Mouse (Mus musculus) myocyte (in vitro differentiated cells): ENCODE measurements at regions not wholly inside any gene's neighbourhood (a gene's known extent, or its start where the extent isn't known, plus 50 kb on each side); places are given as distances from the start of the nearest gene placed in this dataset.

Source experiments
- H3K27me3 ChIP-seq: one replicate; pipeline ENCODE4 v1.6.1; 2011; ENCODE audit not compliant: control insufficient read depth, insufficient read depth, insufficient read length
- H3K36me3 ChIP-seq: one replicate; pipeline ENCODE4 v1.6.1; 2011; ENCODE audit not compliant: control insufficient read depth, insufficient read depth
- H3K4me2 ChIP-seq: one replicate; pipeline ENCODE4 v1.6.1; 2011; ENCODE audit warnings: low read depth, control low read depth
- H3K4me3 ChIP-seq: one replicate; pipeline ENCODE4 v1.5.1; 2011; ENCODE audit warnings: mild to moderate bottlenecking, control low read depth, moderate library complexity
- H3K79me2 ChIP-seq: one replicate; pipeline ENCODE4 v1.6.1; 2011; ENCODE audit not compliant: control insufficient read depth, insufficient read depth
- H3ac ChIP-seq: one replicate; pipeline ENCODE4 v1.6.1; 2011; ENCODE audit not compliant: control insufficient read depth, insufficient read length
- CEBPB ChIP-seq: IDR thresholded peaks from 2 replicates; pipeline ENCODE4 v1.6.1; 2011; ENCODE audit warnings: mild to moderate bottlenecking, moderate library complexity; ENCODE audit not compliant: poor library complexity, insufficient read depth, severe bottlenecking
- E2F4 ChIP-seq: IDR thresholded peaks from one replicate; pipeline ENCODE4 v1.6.1; 2011; ENCODE audit warnings: mild to moderate bottlenecking, control low read depth, moderate library complexity; ENCODE audit not compliant: insufficient read depth
- MAX ChIP-seq: IDR thresholded peaks from one replicate; pipeline ENCODE4 v1.6.1; 2011; ENCODE audit warnings: low read depth, mild to moderate bottlenecking, control low read depth
- MYOD1 ChIP-seq, 3 experiments: IDR thresholded peaks; one replicate each; pipeline ENCODE4 v1.6.1; 2011; ENCODE audit warnings: control low read depth in 2 of 3, low read depth in 2 of 3, mild to moderate bottlenecking in 2 of 3, moderate library complexity in 1 of 3; ENCODE audit not compliant: insufficient read length in 2 of 3, control insufficient read depth in 1 of 3
- MYOG ChIP-seq, 3 experiments: IDR thresholded peaks; one replicate each; pipeline ENCODE4 v1.6.1; 2011; ENCODE audit warnings: control low read depth in 2 of 3, low read depth in 2 of 3, mild to moderate bottlenecking in 2 of 3; ENCODE audit not compliant: insufficient read length in 2 of 3, control insufficient read depth in 1 of 3, insufficient read depth in 1 of 3
- POLR2A ChIP-seq: IDR thresholded peaks from one replicate; pipeline ENCODE4 v1.6.1; 2011; ENCODE audit warnings: low read depth, mild to moderate bottlenecking, control low read depth, moderate library complexity; ENCODE audit not compliant: insufficient read length
- POLR2AphosphoS2 ChIP-seq: IDR thresholded peaks from one replicate; pipeline ENCODE4 v1.6.1; 2011; ENCODE audit warnings: low read depth, control low read depth; ENCODE audit not compliant: insufficient read length
- REST ChIP-seq: IDR thresholded peaks from one replicate; pipeline ENCODE4 v1.6.1; 2011; ENCODE audit warnings: mild to moderate bottlenecking, control low read depth, moderate library complexity; ENCODE audit not compliant: insufficient read depth, insufficient read length
- SRF ChIP-seq: IDR thresholded peaks from one replicate; pipeline ENCODE4 v1.6.1; 2011; ENCODE audit warnings: low read depth; ENCODE audit not compliant: control insufficient read depth, insufficient read length
- TCF12 ChIP-seq: IDR thresholded peaks from one replicate; pipeline ENCODE4 v1.6.1; 2011; ENCODE audit warnings: mild to moderate bottlenecking, control low read depth; ENCODE audit not compliant: poor library complexity, insufficient read depth, severe bottlenecking
- TCF3 ChIP-seq: IDR thresholded peaks from one replicate; pipeline ENCODE4 v1.6.1; 2011; ENCODE audit warnings: low read depth, control low read depth; ENCODE audit not compliant: insufficient read length
- USF1 ChIP-seq: IDR thresholded peaks from one replicate; pipeline ENCODE4 v1.6.1; 2011; ENCODE audit warnings: low read depth, mild to moderate bottlenecking, control low read depth, moderate library complexity

DNA sequence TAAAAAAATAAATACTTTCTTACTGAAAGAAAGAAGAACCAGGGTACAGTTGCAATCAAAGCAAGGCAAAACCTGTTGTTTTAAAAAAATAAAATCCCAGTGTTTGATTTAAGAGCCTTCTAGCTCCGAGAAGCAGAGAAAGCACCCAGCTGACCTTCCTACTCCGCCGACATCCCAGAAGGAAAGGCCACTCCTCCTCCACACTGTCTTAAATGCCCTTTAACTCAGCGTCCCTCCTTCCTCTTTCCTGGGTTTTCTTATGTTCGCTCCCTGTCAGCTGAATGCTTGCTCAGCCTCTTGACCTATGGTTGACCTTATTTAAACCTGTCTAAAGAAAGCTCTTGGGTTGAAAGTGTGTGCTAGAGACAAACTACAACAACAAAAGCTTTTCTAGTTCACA, 79.1 kb downstream of the Sptssa start:
- Histone ChIP-seq H3ac (no peak overlapping the region), H3K4me2 (peak overlapping the region; percentile 37), H3K79me2 (no peaks in the 10 kb centered on the region), H3K27me3 (no peaks in the 10 kb centered on the region), H3K4me3 (no peak overlapping the region), H3K36me3 (no peaks in the 10 kb centered on the region)
- TF ChIP-seq E2F4, result no peak
- no peak for TF ChIP-seq MAX
- no peak for TF ChIP-seq REST
- no peak for TF ChIP-seq MYOG (IDR thresholded peaks at IDR 0.05; ENCODE audit: control insufficient read depth in 1 of 3, insufficient read depth in 1 of 3, insufficient read length in 2 of 3, low read depth in 2 of 3)
- TF ChIP-seq CEBPB, result no peak

DNA sequence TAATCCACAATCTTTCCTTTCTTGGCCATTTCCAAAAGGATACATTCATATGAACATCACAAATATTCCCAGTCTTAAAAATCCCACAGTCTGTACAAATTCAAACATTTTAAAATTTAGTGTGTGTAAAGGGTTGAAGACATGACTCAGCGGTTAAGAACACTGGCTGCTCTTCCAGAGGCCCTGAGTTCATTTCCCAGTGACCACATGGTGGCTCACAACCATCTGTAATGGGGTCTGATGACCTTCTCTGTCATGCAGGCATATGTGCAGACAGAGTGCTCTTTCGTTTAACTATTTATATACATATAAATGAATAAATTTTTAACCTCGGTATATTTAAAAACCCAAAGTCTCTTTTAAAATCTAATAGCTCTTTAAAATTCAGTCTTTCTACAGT, 79.6 kb downstream of the Sptssa start:
- no peak overlapping the region for H3K4me3 ChIP-seq
- no peaks in the 10 kb centered on the region for H3K36me3 ChIP-seq
- no peak overlapping the region for H3ac ChIP-seq
- peak overlapping the region; percentile 37 for H3K4me2 ChIP-seq
- H3K79me2 ChIP-seq, result no peaks in the 10 kb centered on the region
- H3K27me3 ChIP-seq, result no peaks in the 10 kb centered on the region
- TF ChIP-seq MYOD1 (IDR thresholded peaks at IDR 0.05; ENCODE audit: control insufficient read depth in 1 of 3, insufficient read length in 2 of 3, low read depth in 2 of 3) (no peak), TCF12 (no peak), POLR2A (no peak), TCF3 (no peak), POLR2AphosphoS2 (no peak), MAX (no peak), SRF (no peak), REST (no peak), E2F4 (no peak), MYOG (IDR thresholded peaks at IDR 0.05; ENCODE audit: control insufficient read depth in 1 of 3, insufficient read depth in 1 of 3, insufficient read length in 2 of 3, low read depth in 2 of 3) (no peak), USF1 (no peak), CEBPB (no peak)

DNA sequence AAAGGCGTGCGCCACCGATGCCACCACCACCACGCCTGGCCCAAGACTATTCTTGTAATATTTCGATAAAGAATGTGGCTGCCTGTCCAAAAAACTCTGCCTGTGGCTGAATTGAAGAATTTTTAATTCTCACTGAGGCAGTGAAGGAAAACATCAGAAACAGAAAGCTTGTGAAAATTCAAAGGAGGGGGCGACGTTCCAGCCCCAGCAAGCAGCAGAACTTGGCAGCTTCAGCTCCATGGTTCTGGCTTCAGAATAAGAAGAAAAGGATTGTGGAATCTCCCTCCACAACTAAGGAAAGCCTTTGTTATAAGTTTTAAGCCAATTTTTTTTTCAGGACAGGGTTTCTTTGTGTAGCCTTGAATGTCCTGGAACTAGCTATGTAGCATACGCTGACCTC, 83.5 kb downstream of the Sptssa start:
- Histone ChIP-seq H3ac (no peak overlapping the region), H3K4me2 (no peak overlapping the region), H3K79me2 (no peaks in the 10 kb centered on the region), H3K4me3 (no peak overlapping the region), H3K36me3 (no peaks in the 10 kb centered on the region), H3K27me3 (no peaks in the 10 kb centered on the region)
- no peak for TF ChIP-seq TCF3
- no peak for TF ChIP-seq MYOD1 (IDR thresholded peaks at IDR 0.05; ENCODE audit: control insufficient read depth in 1 of 3, insufficient read length in 2 of 3, low read depth in 2 of 3)
- no peak for TF ChIP-seq POLR2A
- TF ChIP-seq TCF12, result no peak
- TF ChIP-seq MYOG (IDR thresholded peaks at IDR 0.05; ENCODE audit: control insufficient read depth in 1 of 3, insufficient read depth in 1 of 3, insufficient read length in 2 of 3, low read depth in 2 of 3), result no peak
- no peak for TF ChIP-seq USF1
- no peak for TF ChIP-seq CEBPB
- no peak for TF ChIP-seq SRF
- TF ChIP-seq REST, result no peak
- no peak for TF ChIP-seq E2F4
- TF ChIP-seq MAX, result no peak
- no peak for TF ChIP-seq POLR2AphosphoS2

GRCm38 (mm10) chr12:54568078-54568931, 88.1 kb downstream of the Sptssa start:
- Histone ChIP-seq H3K4me3 (no peak overlapping the region), H3K27me3 (no peaks in the 10 kb centered on the region), H3K36me3 (no peaks in the 10 kb centered on the region), H3K4me2 (no peak overlapping the region), H3ac (no peak overlapping the region), H3K79me2 (no peaks in the 10 kb centered on the region)
- TF ChIP-seq MYOG (IDR thresholded peaks at IDR 0.05; ENCODE audit: control insufficient read depth in 1 of 3, insufficient read depth in 1 of 3, insufficient read length in 2 of 3, low read depth in 2 of 3) (no peak), MYOD1 (IDR thresholded peaks at IDR 0.05; ENCODE audit: control insufficient read depth in 1 of 3, insufficient read length in 2 of 3, low read depth in 2 of 3) (no peak), TCF3 (no peak), E2F4 (no peak), SRF (no peak), USF1 (no peak), CEBPB (no peak), POLR2A (no peak), REST (no peak), MAX (no peak), TCF12 (no peak), POLR2AphosphoS2 (no peak)

- Histone ChIP-seq H3K4me2 (no peak overlapping the region), H3K36me3 (no peaks in the 10 kb centered on the region), H3K79me2 (no peaks in the 10 kb centered on the region), H3K27me3 (no peaks in the 10 kb centered on the region), H3K4me3 (no peak overlapping the region), H3ac (no peak overlapping the region)
- TF ChIP-seq REST (no peak), MYOG (IDR thresholded peaks at IDR 0.05; ENCODE audit: control insufficient read depth in 1 of 3, insufficient read depth in 1 of 3, insufficient read length in 2 of 3, low read depth in 2 of 3) (no peak), MYOD1 (IDR thresholded peaks at IDR 0.05; ENCODE audit: control insufficient read depth in 1 of 3, insufficient read length in 2 of 3, low read depth in 2 of 3) (no peak), CEBPB (no peak), SRF (no peak), MAX (no peak), POLR2A (no peak), POLR2AphosphoS2 (no peak), USF1 (no peak), TCF12 (no peak), E2F4 (no peak), TCF3 (no peak)
Measured at GRCm38 (mm10) chr12:54567426-54567790, 89.0 kb downstream of the Sptssa start.
